Mouse (Mus musculus) lung, postnatal 0 days (tissue): ENCODE measurements around the gene Kalrn. TPM values are rescaled to one million over a fixed set of nuclear protein-coding genes. Genes with fewer than 3 reads are reported as not detected.

Experiments used
- ATAC-seq: fragments of 200-750 bp; cut with Nextera tagmentation; 2 replicates; pipeline ENCODE4 v1.8.0; 2017; ENCODE audit warnings: moderate library complexity
- DNase-seq: peaks from one replicate; pipeline ENCODE4 v3.0.0-alpha.2; 2016; ENCODE audit warnings: low spot score
- H3K27ac ChIP-seq: fragments of 300-500 bp; sonication (generic); 2 replicates; pipeline ENCODE4 v1.5.1; 2014; ENCODE audit warnings: antibody characterized with exemption, mild to moderate bottlenecking, low read length, mixed read lengths
- H3K27me3 ChIP-seq: fragments of 300-500 bp; sonication (generic); replicated peaks from 2 replicates; pipeline ENCODE4 v1.6.1; 2014; ENCODE audit warnings: low read length, mixed read lengths; ENCODE audit not compliant: insufficient read depth
- H3K36me3 ChIP-seq: fragments of 300-500 bp; sonication (generic); 2 replicates; pipeline ENCODE4 v1.6.1; 2014; ENCODE audit warnings: low read length, mixed read lengths; ENCODE audit not compliant: insufficient read depth
- H3K4me1 ChIP-seq: fragments of 300-500 bp; sonication (generic); 2 replicates; pipeline ENCODE4 v1.6.1; 2014; ENCODE audit warnings: antibody characterized with exemption, low read depth, low read length, mixed read lengths; ENCODE audit not compliant: insufficient read depth
- H3K4me2 ChIP-seq: fragments of 300-500 bp; sonication (generic); replicated peaks from 2 replicates; pipeline ENCODE4 v1.6.1; 2014; ENCODE audit warnings: low read depth, mild to moderate bottlenecking, low read length, moderate library complexity, mixed read lengths
- H3K4me3 ChIP-seq: fragments of 300-500 bp; sonication (generic); 2 replicates; pipeline ENCODE4 v1.5.1; 2014; ENCODE audit warnings: low read depth, low read length
- H3K9ac ChIP-seq: fragments of 300-500 bp; sonication (generic); replicated peaks from 2 replicates; pipeline ENCODE4 v1.6.1; 2014; ENCODE audit warnings: low read depth, mild to moderate bottlenecking
- H3K9me3 ChIP-seq: fragments of 300-500 bp; sonication (generic); 2 replicates; pipeline ENCODE4 v1.6.1; 2016; ENCODE audit warnings: low read length, mixed read lengths
- CTCF ChIP-seq: IDR thresholded peaks from 2 replicates; pipeline ENCODE4 v1.5.1; 2016; ENCODE audit warnings: antibody characterized with exemption, mild to moderate bottlenecking
- EP300 ChIP-seq: IDR thresholded peaks from 2 replicates; pipeline ENCODE4 v1.6.1; 2016; ENCODE audit warnings: antibody characterized with exemption, mild to moderate bottlenecking, control low read depth
- WGBS: fragments of 180-500 bp; shearing (Covaris S2); extraction: QIAGEN DNeasy Blood & Tissue Kit; methylation state at CpG from one replicate; pipeline ENCODE4 v1.1.7; 2014; 5-methylcytosine and 5-hydroxymethylcytosine counted together
- polyA plus RNA-seq: library from polyadenylated mRNA; unstranded; fragments of >200 nt; fragmentation: Nextera tagmentation; extraction: Ambion mirVana; gene quantifications from 2 replicates; pipeline ENCODE4 v1.2.1, GENCODE M21; 2015

The Kalrn gene
- polyA plus RNA-seq, 1 experiment from 2014 or later = 13.6 TPM

GRCm38 (mm10) chr16:34121288-34121687 lies 452.0 kb downstream of the Kalrn start:
- ATAC-seq = no peak
- no peak overlapping the region for H3K27ac ChIP-seq
- H3K9ac ChIP-seq = no peak overlapping the region
- no peaks in the 10 kb centered on the region for H3K9me3 ChIP-seq
- H3K36me3 ChIP-seq = no peaks in the 10 kb centered on the region
- H3K4me1 ChIP-seq = no peaks in the 10 kb centered on the region
- 78% methylated on average over 7 of the region's 7 CpGs for WGBS
- no peak overlapping the region for H3K4me3 ChIP-seq
- H3K27me3 ChIP-seq = no peaks in the 10 kb centered on the region
- no peak for DNase-seq
- TF ChIP-seq EP300 = no peak
- TF ChIP-seq CTCF = no peak
- H3K4me2 ChIP-seq = no peak overlapping the region

GRCm38 (mm10) chr16:34120801-34121201 lies 452.5 kb downstream of the Kalrn start:
- H3K27me3 ChIP-seq = no peaks in the 10 kb centered on the region
- no peak overlapping the region for H3K9ac ChIP-seq
- TF ChIP-seq CTCF (no peak), EP300 (no peak)
- no peaks in the 10 kb centered on the region for H3K9me3 ChIP-seq
- no peak overlapping the region for H3K27ac ChIP-seq
- no peak overlapping the region for H3K4me3 ChIP-seq
- no peaks in the 10 kb centered on the region for H3K4me1 ChIP-seq
- ATAC-seq (no peak), DNase-seq (no peak)
- H3K4me2 ChIP-seq = no peak overlapping the region
- H3K36me3 ChIP-seq = no peaks in the 10 kb centered on the region
- 64% methylated on average over 9 of the region's 9 CpGs for WGBS

- ATAC-seq (no peak), DNase-seq (no peak)
- H3K9me3 ChIP-seq = no peaks in the 10 kb centered on the region
- TF ChIP-seq EP300 = no peak
- TF ChIP-seq CTCF = no peak
- H3K27me3 ChIP-seq = no peaks in the 10 kb centered on the region
- no peak overlapping the region for H3K27ac ChIP-seq
- no peaks in the 10 kb centered on the region for H3K36me3 ChIP-seq
- no peak overlapping the region for H3K4me2 ChIP-seq
- H3K4me1 ChIP-seq = no peaks in the 10 kb centered on the region
- 85% methylated on average over 7 of the region's 7 CpGs for WGBS
- no peak overlapping the region for H3K9ac ChIP-seq
- no peak overlapping the region for H3K4me3 ChIP-seq
Observed at GRCm38 (mm10) chr16:34119844-34120243, 453.5 kb downstream of the Kalrn start.

GRCm38 (mm10) chr16:34119370-34119769 lies 454.0 kb downstream of the Kalrn start:
- Histone ChIP-seq H3K4me2 (no peak overlapping the region), H3K36me3 (no peaks in the 10 kb centered on the region), H3K9ac (no peak overlapping the region), H3K27ac (no peak overlapping the region), H3K4me3 (no peak overlapping the region), H3K27me3 (no peaks in the 10 kb centered on the region), H3K4me1 (no peaks in the 10 kb centered on the region), H3K9me3 (no peaks in the 10 kb centered on the region)
- WGBS = 29% methylated on average over 2 of the region's 2 CpGs
- TF ChIP-seq CTCF (peak; percentile 74), EP300 (no peak)
- ATAC-seq (no peak), DNase-seq (peak; percentile 22)

- no peaks in the 10 kb centered on the region for H3K27me3 ChIP-seq
- peak; percentile 95 for TF ChIP-seq CTCF
- no peak for TF ChIP-seq EP300
- H3K27ac ChIP-seq = no peak overlapping the region
- H3K36me3 ChIP-seq = no peaks in the 10 kb centered on the region
- no peaks in the 10 kb centered on the region for H3K9me3 ChIP-seq
- ATAC-seq (peak; percentile 62), DNase-seq (peak; percentile 77)
- H3K4me3 ChIP-seq = no peak overlapping the region
- H3K9ac ChIP-seq = no peak overlapping the region
- WGBS = 6% methylated on average over 3 of the region's 3 CpGs
- H3K4me1 ChIP-seq = no peaks in the 10 kb centered on the region
- no peak overlapping the region for H3K4me2 ChIP-seq
Observed at GRCm38 (mm10) chr16:34114665-34115064, 458.7 kb downstream of the Kalrn start.

- TF ChIP-seq EP300 (no peak), CTCF (no peak)
- Histone ChIP-seq H3K4me1 (no peaks in the 10 kb centered on the region), H3K27me3 (no peaks in the 10 kb centered on the region), H3K4me2 (no peak overlapping the region), H3K9me3 (no peaks in the 10 kb centered on the region), H3K9ac (no peak overlapping the region), H3K27ac (no peak overlapping the region), H3K4me3 (no peak overlapping the region), H3K36me3 (no peaks in the 10 kb centered on the region)
- ATAC-seq (no peak), DNase-seq (no peak)
- 87% methylated on average over 9 of the region's 9 CpGs for WGBS
Observed at GRCm38 (mm10) chr16:34113150-34113549, 460.2 kb downstream of the Kalrn start.

- ATAC-seq (peak; percentile 82), DNase-seq (peak; percentile 67)
- WGBS = 20% methylated on average over 5 of the region's 5 CpGs
Observed at GRCm38 (mm10) chr16:34112490-34112889, 460.8 kb downstream of the Kalrn start.

More at GRCm38 (mm10) chr16:34112490-34112889, 460.8 kb downstream of the Kalrn start:
- no peak overlapping the region for H3K9ac ChIP-seq
- TF ChIP-seq EP300 = no peak
- TF ChIP-seq CTCF = peak; percentile 73
- H3K4me3 ChIP-seq = no peak overlapping the region
- H3K27ac ChIP-seq = no peak overlapping the region
- H3K9me3 ChIP-seq = no peaks in the 10 kb centered on the region
- no peaks in the 10 kb centered on the region for H3K4me1 ChIP-seq
- H3K27me3 ChIP-seq = no peaks in the 10 kb centered on the region
- H3K36me3 ChIP-seq = no peaks in the 10 kb centered on the region
- no peak overlapping the region for H3K4me2 ChIP-seq
